Mouse (Mus musculus) spleen, postnatal 10 days (tissue): ENCODE data around the gene Nubp1.

Experiments
- DNase-seq, 2 experiments: peaks; one replicate each; pipeline ENCODE4 v3.0.0; 2021 to 2022; ENCODE audit warnings: low spot score in 2 of 2

Gene Nubp1

DNA sequence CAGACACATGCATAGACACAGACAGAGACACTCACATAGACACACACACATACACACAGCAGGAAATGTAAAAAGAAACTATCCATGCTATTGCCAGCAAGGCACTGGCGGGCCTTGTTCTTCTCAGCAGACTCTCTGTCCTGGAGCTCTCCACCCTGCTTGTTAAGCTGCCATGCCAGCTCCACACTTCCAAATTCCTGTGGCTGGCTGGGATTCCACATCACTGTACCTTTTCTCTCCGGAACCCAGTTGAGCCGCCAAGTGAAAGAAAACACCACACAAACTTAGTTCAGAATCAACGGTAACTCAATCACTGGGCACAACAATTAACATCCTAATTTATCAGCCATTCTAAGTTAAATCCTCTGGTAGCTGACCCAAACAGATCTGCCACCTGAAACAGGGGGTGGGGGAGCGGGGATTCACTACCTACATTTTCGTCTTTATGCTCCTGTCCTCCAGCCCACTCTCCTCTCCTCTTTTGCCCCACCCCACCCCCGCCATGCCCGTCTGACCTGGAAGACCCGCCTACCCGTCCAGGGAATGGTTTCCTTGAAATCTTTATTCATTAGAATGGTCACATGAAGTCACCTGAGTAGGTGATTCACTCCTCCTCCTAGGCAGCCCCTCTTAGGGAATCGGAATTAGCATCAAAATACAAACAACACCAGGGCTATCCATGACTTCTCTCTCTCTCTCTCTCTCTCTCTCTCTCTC lies 55.8 kb downstream of the Nubp1 start:
- DNase-seq: no peak

GRCm38 (mm10) chr16:10468201-10468600 lies 56.5 kb downstream of the Nubp1 start:
- DNase-seq: no peak

DNA sequence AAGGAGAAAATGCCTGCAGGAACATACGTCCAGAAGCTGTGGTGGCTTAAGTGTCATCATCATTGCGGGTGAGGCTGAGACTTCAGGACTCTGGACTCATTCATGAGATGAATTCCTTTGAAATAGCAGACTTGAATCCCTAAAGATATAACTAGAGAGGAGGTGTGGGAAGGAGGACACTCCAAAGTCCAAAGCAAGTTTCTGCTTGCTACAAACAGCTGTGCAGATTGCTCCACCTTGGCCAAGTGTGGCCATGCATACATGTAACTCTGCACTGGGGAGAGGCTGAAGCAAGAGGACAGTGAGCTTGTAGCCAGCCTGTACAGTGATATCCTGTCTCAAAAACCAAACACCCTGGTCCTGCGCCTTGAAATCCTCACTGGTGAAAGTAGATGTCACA lies 60.2 kb downstream of the Nubp1 start:
- no peak for DNase-seq
